Mouse (Mus musculus) inflammation-experienced regulatory T-cells, adult 6 months (primary cell): ENCODE results near the gene Amh. TPM values are rescaled to one million over a fixed set of nuclear protein-coding genes. Genes with fewer than 3 reads are reported as not detected.
A peak's percentile ranks its signal among the peaks of the same experiment; 100 is the strongest.

Source experiments
- ATAC-seq: one replicate; pipeline ENCODE4 v1.8.0; 2017
- polyA plus RNA-seq, 3 experiments: library from polyadenylated mRNA; unstranded; fragments of 100-300 nt; shearing (Covaris generic); gene quantifications; one replicate each; pipeline ENCODE4 v1.2.1; 2017

The Amh gene
- polyA plus RNA-seq, 3 experiments from 2014 or later: not detected

GRCm38 (mm10) chr10:80787517-80787916 lies 17.5 kb upstream of the Amh start:
- no peak for ATAC-seq

GRCm38 (mm10) chr10:80790761-80791404 lies 14.2 kb upstream of the Amh start:
- no peak for ATAC-seq

GRCm38 (mm10) chr10:80791476-80792174 lies 13.4 kb upstream of the Amh start:
- ATAC-seq: no peak

- ATAC-seq: peak; percentile 44
Observed at GRCm38 (mm10) chr10:80792175-80793032, 12.6 kb upstream of the Amh start.

- ATAC-seq: no peak
Observed at GRCm38 (mm10) chr10:80793033-80793784, 11.8 kb upstream of the Amh start.

GRCm38 (mm10) chr10:80793803-80794202 lies 11.2 kb upstream of the Amh start:
- ATAC-seq: no peak

- ATAC-seq: no peak
Observed at GRCm38 (mm10) chr10:80794750-80795149, 10.3 kb upstream of the Amh start.

GRCm38 (mm10) chr10:80796307-80796848 lies 8.7 kb upstream of the Amh start:
- no peak for ATAC-seq

- ATAC-seq: no peak
Observed at GRCm38 (mm10) chr10:80797186-80798149, 7.6 kb upstream of the Amh start.

- peak; percentile 94 for ATAC-seq
Observed at GRCm38 (mm10) chr10:80798150-80799006, 6.7 kb upstream of the Amh start, which contains the start of the genes Sf3a2 and Plekhj1. TSS of gene Sf3a2 (plus strand) at chr10:80798198. TSS of gene Plekhj1 (minus strand) at chr10:80798626.

GRCm38 (mm10) chr10:80799070-80799566 lies 5.9 kb upstream of the Amh start:
- ATAC-seq: no peak

GRCm38 (mm10) chr10:80802204-80802912 lies 2.7 kb upstream of the Amh start:
- ATAC-seq: no peak

- no peak for ATAC-seq
Observed at GRCm38 (mm10) chr10:80802996-80803395, 2.0 kb upstream of the Amh start.

- ATAC-seq: no peak
Observed at GRCm38 (mm10) chr10:80804340-80804739, 703 bp upstream of the Amh start.

- no peak for ATAC-seq
Observed at GRCm38 (mm10) chr10:80805322-80805721, 279 bp downstream of the Amh start.

- ATAC-seq: peak; percentile 65
Observed at GRCm38 (mm10) chr10:80805925-80806324, 882 bp downstream of the Amh start.

GRCm38 (mm10) chr10:80806341-80807056 lies 1.5 kb downstream of the Amh start:
- no peak for ATAC-seq

GRCm38 (mm10) chr10:80807057-80807627 lies 2.1 kb downstream of the Amh start:
- peak; percentile 68 for ATAC-seq
